Mouse (Mus musculus) adrenal gland, postnatal 4 days (tissue): ENCODE results near the gene Mms19. TPM values are rescaled to one million over a fixed set of nuclear protein-coding genes. Genes with fewer than 3 reads are reported as not detected.
"Not testable (repeated sequence)": the region's sequence is repeated elsewhere in the genome, so short reads cannot be mapped to it uniquely, and the experiment has no call there.

Experiments used
- DNase-seq, 2 experiments: peaks; one replicate each; pipeline ENCODE4 v3.0.0; 2021 to 2022; ENCODE audit warnings: low spot score in 2 of 2, mixed read lengths in 2 of 2
- total RNA-seq, 2 experiments: library from RNA; stranded (reverse); gene quantifications; 2 replicates each; pipeline ENCODE4 v1.2.3; 2021

Gene Mms19
- total RNA-seq, 2 experiments from 2014 or later: 34.3 to 44.5 TPM

DNA sequence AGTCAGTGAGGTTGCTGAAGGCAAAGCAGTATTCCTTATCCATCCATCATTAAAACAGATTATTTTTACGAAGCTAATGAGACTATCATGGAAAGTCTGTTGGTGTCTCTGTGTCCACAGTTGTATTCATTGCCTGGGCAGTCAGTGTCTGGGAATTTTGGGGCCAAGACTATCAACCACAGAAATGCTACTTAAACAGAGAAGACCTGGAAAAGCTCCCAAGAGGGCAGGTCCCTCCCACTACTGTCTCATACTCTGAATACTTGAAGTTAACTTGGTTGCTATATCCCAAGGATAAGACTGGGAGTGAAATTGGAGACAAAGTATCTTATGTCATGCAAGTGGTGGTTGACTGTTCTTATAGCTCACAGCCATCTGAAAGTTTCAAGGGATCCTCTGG is 45.0 kb downstream of the Mms19 start:
- DNase-seq: no peak

GRCm38 (mm10) chr19:41934124-41934523 is 46.8 kb downstream of the Mms19 start:
- no peak for DNase-seq

DNA sequence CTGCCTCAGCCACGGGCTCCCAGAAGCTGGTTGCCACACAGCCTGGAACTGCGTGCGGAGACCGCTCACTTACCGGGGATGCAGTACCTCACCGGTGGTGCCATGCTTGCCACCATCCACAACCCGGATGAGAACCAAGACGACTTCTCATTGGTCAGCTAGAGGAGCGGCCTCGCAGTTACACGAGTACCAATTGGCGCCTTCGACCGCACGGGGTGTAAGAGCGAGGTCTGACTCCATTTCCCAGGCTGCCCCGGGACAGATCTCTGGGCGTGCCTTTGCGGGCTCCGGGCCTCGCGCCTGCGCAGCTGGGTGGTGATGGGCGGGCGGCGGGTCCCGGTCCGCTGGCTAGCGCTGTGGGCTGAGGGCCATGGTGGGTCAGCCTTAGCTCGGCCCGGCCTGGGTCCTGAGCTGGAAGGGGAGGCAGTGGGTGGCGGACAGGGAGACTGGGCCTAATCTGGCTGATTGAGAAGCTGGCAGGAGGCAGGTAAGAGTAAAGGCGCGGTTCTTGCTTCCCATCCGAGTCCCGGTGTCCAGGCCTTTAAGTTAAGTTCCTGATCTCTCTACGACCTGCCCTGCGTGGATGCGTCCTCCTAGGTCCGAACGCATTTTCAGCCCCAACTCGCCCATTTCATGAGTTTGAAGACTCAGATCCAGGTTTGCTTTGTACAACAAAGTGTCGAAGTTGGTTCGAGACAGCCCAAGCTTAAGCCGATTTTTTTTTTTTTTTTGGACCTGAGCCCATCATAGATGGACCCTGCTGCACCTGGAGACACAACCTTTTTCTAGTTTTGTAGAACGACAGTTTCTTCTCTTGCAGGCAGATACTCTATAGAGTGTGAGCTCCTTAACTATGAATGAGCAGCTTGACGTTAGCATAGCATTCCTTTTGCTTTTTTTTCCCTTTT is 47.5 kb downstream of the Mms19 start, which contains the start of the genes Exosc1 and Zdhhc16:
Gene Exosc1 (minus strand): TSS at position 245 of the 908 bp plus-strand sequence.
Gene Zdhhc16 (plus strand): TSS at position 302 of the 908 bp plus-strand sequence.
- peak; percentile 94 to 95 for DNase-seq

DNA sequence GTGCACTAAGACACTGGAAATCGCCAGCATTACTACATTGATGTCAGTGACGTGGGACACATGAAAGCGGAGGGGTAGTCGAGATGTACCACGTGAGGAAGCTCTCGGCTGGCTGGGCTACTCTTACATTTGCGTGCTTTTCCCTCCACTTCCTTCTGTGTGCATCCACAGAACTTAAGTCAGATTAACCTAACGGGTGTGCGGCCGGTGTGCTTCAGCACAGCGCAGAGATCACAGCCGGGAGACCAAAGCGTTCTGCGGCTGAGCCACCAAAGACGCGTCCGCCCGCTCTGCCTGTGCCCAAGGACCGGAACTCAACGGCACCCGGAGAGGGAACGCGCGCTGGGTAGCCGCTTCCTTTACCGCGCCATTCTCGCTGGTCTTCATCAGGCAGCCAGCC is 48.3 kb downstream of the Mms19 start:
- DNase-seq: no peak

GRCm38 (mm10) chr19:41920412-41921067 is 60.4 kb downstream of the Mms19 start:
- DNase-seq: no peak

DNA sequence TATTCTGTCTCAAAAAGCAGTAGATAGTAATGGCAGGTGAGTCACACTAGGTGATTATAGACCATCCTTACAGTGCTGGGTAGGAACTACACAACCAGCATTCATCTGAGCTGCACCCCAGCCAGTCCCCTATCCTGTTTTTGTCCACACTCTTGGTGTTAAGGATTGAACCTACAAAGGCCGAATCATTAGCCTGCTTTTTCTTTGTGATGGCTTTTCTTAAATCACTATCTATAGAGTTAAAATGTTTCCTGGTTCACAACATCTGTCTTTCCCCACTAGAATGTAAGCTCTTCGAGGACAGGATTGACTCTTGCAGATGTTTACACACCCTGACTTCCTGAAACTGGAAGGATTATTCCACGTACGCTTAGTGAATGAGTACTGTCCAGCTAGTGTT is 61.5 kb downstream of the Mms19 start:
- DNase-seq: no peak

DNA sequence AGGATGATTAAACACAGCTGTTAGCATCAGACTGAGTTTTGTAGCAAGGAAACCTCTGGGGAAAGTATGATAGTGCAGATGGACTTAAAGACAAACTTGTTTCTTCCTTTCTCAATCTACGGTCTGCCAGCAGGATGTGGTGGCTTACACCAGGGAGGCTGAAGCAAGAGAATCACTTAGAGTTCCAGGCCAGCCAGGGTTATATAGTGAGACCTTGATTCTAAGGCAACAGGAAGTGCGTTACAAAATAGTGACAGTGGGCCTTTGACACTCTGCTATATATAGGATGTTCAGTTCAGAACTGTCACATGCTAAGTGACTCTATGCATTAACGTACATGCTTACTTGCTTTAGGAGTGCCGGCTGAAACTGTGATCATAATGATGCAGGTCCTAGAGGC is 64.1 kb downstream of the Mms19 start:
- no peak for DNase-seq

DNA sequence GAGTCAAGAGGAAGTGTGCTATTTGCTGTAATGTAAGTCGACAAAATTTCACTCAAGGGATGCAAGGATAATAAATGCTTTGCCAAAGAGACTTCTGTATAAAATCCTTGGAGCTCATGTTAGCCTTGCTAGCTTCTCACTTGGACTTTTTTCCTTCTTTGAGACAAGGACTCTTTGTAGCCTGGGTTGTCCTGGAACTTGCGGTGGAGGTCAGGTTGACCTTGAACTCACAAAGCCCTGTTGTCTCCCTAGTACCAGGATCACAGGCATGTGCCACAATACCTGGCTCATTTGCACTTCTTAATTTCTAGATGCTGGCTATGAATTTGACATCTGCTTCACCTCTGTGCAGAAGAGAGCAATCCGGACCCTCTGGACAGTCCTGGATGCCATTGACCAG is 65.7 kb downstream of the Mms19 start:
- DNase-seq: no peak

DNA sequence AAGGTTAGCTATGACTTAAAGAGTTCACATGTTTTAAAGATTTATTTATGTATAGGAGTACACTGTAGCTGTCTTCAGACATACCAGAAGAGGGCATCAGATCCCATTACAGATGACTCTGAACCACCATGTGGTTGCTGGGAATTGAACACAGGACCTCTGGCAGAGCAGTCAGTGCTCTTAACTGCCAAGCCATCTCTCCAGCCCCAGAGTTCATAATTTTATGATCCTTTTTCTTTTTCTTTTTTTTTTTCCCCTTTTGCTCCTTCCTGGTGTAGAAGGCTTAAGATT is 66.4 kb downstream of the Mms19 start:
- DNase-seq: not testable (repeated sequence)

DNA sequence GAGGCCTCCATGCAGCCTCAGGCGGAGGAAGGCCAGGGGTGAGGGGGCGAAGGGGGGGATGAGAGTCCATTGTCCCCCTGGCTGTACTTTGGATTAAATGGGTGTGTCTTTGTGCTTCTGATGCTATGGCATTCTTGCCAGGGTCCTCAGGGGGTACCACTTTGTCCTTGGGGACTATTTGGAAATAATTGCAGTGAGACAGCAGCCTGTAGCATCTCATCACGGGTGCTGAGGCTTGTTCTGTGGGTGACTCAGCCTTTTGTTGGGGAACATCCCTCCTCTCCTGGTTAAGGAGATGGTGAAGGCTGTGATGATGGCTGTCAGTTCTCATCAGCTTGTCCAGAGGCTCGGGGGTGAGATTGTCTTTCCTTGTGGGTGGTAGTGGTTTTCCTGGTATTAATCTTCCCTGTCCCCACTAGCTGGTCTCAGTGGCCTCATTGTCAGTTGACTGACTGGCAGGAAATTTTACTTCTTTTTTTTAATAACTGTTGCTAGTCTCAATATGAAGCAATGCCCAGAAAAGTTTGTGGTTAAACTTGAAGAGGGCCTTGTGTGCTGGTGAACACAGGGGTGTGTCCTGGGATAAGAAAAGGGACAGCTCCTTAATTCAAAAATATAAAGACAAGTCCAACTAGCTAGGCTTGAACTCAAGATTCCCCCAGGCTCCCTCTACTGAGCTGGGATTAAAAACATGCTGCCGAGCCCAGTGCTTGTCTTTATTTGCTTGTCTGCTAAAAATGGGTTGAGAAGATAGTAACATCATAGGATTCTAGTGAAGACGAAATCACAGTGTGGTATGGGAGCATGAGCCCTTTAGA is 67.0 kb downstream of the Mms19 start:
- DNase-seq: no peak

DNA sequence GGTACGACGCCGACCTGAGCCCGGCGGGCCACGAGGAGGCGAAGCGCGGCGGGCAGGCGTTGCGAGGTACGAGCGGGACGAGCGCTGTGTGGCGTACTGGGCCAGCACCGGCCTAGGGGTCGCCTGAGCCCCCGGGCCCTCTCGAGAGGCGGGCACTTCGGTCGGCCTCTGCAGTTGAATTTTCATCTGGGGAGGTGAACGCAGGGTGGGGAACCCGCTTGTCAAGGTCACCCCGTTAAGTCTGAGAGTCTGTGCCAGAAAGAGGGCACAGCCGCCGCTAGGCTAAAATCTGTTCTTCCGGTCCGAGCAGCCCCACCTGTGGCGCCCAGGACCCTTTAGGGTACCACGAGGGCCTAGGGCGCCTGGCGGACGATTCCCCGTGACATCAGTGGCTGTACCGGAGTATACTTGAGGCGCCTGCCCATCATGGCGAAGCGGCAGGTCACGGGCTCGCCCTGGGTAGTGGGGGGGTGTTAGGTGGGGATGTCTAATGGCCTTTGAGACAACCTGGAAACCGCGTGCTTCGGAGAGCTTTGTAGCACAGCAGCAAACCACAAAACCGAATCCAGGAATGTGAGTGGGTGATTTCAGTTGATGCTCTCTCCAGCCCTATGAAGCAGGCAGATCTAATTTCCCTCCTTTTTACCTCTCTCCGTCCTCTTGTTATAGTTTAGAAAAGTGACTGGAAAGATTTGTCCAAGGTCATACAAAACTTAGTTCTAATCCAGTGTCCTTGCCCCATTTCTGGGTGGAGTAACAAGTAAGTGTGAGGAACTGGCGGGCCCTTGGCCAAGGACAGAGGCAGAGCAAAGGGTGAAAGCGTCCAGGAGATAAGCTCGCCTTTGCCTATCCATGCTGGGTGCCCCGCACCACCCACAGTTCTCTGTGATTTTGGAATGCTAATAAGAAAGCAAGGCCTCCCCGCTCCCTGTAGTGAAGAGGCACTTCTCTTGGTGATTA is 68.6 kb downstream of the Mms19 start:
- peak; percentile 25 to 28 for DNase-seq

- peak; percentile 91 to 95 for DNase-seq
These were observed 69.5 kb downstream of the Mms19 start, which contains the start of gene Pgam1 for GRCm38 (mm10) chr19:41911178-41912073. Gene Pgam1 (plus strand): TSS chr19:41911923.

DNA sequence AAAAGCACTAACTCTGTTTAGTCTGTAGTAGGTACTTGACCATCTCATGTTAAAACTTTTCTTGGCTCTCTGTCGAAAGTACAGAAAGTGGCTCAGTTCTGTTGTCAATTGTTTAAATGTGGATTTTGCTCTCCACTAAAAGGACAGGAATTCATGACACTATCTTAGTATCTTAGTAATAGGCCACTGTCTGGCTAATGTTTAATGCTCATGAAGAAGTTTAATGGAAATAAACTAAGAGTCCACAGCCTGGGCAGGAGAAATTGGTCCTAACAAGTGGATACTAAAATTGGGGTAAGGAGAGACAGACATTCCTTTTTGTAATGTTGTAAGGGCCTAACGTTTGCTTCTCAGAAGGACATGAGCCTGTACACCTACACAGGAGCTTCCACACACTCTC is 70.6 kb downstream of the Mms19 start:
- no peak for DNase-seq

- DNase-seq: no peak
These were observed 72.2 kb downstream of the Mms19 start for GRCm38 (mm10) chr19:41908736-41909135.

DNA sequence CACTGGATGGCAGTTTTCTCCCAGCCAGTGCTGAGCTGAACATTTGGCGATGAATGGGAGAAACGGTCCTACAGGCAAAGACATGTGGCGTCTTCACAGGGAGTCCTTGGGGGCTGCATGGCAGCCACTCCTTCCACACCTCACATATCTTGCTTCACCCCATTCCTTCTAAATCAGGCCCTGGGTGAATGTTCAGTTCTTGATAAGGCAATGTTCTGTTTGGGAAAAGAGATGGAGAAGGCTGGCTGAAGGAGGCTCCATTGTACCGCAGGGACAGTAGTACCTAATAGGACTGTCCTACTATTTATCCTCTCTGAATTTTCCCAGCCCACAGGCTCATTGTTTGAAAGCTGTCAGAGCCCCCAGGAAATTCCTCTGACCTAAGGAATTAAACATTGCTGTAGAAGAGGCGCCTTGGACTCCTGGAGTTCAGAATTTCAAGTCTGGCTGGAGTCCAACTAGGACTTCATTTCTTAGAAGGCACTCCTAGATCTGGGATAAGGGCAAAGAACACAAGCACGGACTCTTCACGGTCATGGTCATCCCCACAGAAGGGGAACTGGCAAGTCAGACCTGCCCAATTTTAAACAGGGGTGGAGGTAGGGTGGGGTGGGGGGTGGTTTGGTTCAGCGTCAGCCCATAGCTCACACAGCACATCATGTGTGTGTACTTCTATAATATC is 73.7 kb downstream of the Mms19 start:
- no peak for DNase-seq

- no peak for DNase-seq
These were observed 74.5 kb downstream of the Mms19 start for GRCm38 (mm10) chr19:41906311-41907078.

GRCm38 (mm10) chr19:41905246-41905645 is 75.7 kb downstream of the Mms19 start:
- DNase-seq: no peak
